Mouse (Mus musculus) CH12.LX (cell line): ENCODE measurements around the gene Chrna4. TPM values are rescaled to one million over a fixed set of nuclear protein-coding genes. Genes with fewer than 3 reads are reported as not detected.

Source experiments
- DNase-seq: peaks from one replicate; pipeline ENCODE4 v3.0.0-alpha.2; 2013; ENCODE audit errors: extremely low read depth
- H3K27ac ChIP-seq: 2 replicates; pipeline ENCODE4 v1.5.1; 2012; ENCODE audit warnings: low read depth, mild to moderate bottlenecking, control low read depth, moderate library complexity; ENCODE audit not compliant: insufficient read depth
- H3K27me3 ChIP-seq: replicated peaks from 2 replicates; pipeline ENCODE3; 2012; ENCODE audit warnings: inconsistent platforms
- H3K36me3 ChIP-seq, 2 experiments: replicated peaks in 1 of 2; 2 replicates each; pipeline versions ENCODE3 to v1.6.1; 2012; ENCODE audit warnings: inconsistent platforms in 1 of 2, low read length in 1 of 2, mild to moderate bottlenecking in 1 of 2, mixed read lengths in 1 of 2, moderate library complexity in 1 of 2; ENCODE audit not compliant: control insufficient read depth in 1 of 2, insufficient read depth in 1 of 2
- H3K4me1 ChIP-seq, 2 experiments: 2 replicates each; pipeline ENCODE4 v1.6.1; 2012; ENCODE audit warnings: inconsistent platforms in 1 of 2, moderate library complexity in 1 of 2; ENCODE audit not compliant: insufficient read depth in 2 of 2, control insufficient read depth in 1 of 2
- H3K4me2 ChIP-seq: 2 replicates; pipeline ENCODE4 v1.6.1; 2012; ENCODE audit warnings: low read depth, mild to moderate bottlenecking, control low read depth; ENCODE audit not compliant: poor library complexity, insufficient read depth, severe bottlenecking
- H3K4me3 ChIP-seq, 3 experiments: fragments of 150-350 bp in 1 of 3; sonication (generic) in 1 of 3; replicated peaks in 1 of 3; 2 replicates each; pipeline versions ENCODE3 to v1.5.1; 2011 to 2012; ENCODE audit warnings: low read depth in 2 of 3, low read length in 2 of 3, mild to moderate bottlenecking in 2 of 3, moderate library complexity in 2 of 3, control low read depth in 1 of 3, improper control_type of control experiment in 1 of 3, inconsistent platforms in 1 of 3, mixed read lengths in 1 of 3; ENCODE audit not compliant: poor library complexity in 1 of 3
- H3K79me2 ChIP-seq: replicated peaks from 2 replicates; pipeline ENCODE4 v1.6.1; 2012; ENCODE audit warnings: mild to moderate bottlenecking, moderate library complexity; ENCODE audit not compliant: control insufficient read depth, poor library complexity, insufficient read depth, severe bottlenecking; ENCODE audit errors: extremely low read depth
- H3K9ac ChIP-seq: 2 replicates; pipeline ENCODE4 v1.6.1; 2012; ENCODE audit warnings: low read depth, mild to moderate bottlenecking, control low read depth, moderate library complexity; ENCODE audit not compliant: insufficient read depth
- H3K9me3 ChIP-seq: replicated peaks from 2 replicates; pipeline ENCODE3; 2012; ENCODE audit warnings: low read length, inconsistent platforms, mixed read lengths
- BHLHE40 ChIP-seq: IDR thresholded peaks from 2 replicates; pipeline ENCODE4 v1.6.1; 2011; ENCODE audit warnings: mild to moderate bottlenecking, low read depth, low read length, improper control_type of control experiment
- CHD1 ChIP-seq: IDR thresholded peaks from 2 replicates; pipeline ENCODE4 v1.6.1; 2012; ENCODE audit warnings: low read depth, low read length, improper control_type of control experiment, inconsistent platforms
- CHD2 ChIP-seq: IDR thresholded peaks from 2 replicates; pipeline ENCODE4 v1.6.1; 2011; ENCODE audit warnings: low read length, improper control_type of control experiment
- ELF1 ChIP-seq: IDR thresholded peaks from 2 replicates; pipeline ENCODE4 v1.6.1; 2014; ENCODE audit warnings: low read depth, mild to moderate bottlenecking, inconsistent platforms, low read length, improper control_type of control experiment
- EP300 ChIP-seq: IDR thresholded peaks from 2 replicates; pipeline ENCODE4 v1.6.1; 2011; ENCODE audit warnings: low read length, improper control_type of control experiment
- GABPA ChIP-seq: IDR thresholded peaks from 2 replicates; pipeline ENCODE4 v1.6.1; 2012; ENCODE audit warnings: low read depth, low read length, improper control_type of control experiment, inconsistent platforms; ENCODE audit not compliant: insufficient replicate concordance
- HCFC1 ChIP-seq: IDR thresholded peaks from 2 replicates; pipeline ENCODE4 v1.6.1; 2012; ENCODE audit warnings: low read depth, mild to moderate bottlenecking, inconsistent platforms, low read length, improper control_type of control experiment
- IRF4 ChIP-seq: IDR thresholded peaks from 2 replicates; pipeline ENCODE4 v1.6.1; 2014; ENCODE audit warnings: low read depth, mild to moderate bottlenecking, inconsistent platforms, low read length, improper control_type of control experiment
- JUN ChIP-seq: IDR thresholded peaks from 2 replicates; pipeline ENCODE4 v1.6.1; 2011; ENCODE audit warnings: low read depth, mild to moderate bottlenecking, low read length, improper control_type of control experiment, moderate library complexity; ENCODE audit not compliant: insufficient read depth
- KAT2A ChIP-seq: IDR thresholded peaks from 2 replicates; pipeline ENCODE4 v1.6.1; 2012; ENCODE audit warnings: low read length, improper control_type of control experiment, inconsistent platforms; ENCODE audit not compliant: insufficient replicate concordance
- MAX ChIP-seq: IDR thresholded peaks from 2 replicates; pipeline ENCODE4 v1.6.1; 2011; ENCODE audit warnings: low read length, improper control_type of control experiment
- MAZ ChIP-seq: IDR thresholded peaks from 2 replicates; pipeline ENCODE4 v1.6.1; 2012; ENCODE audit warnings: low read depth, mild to moderate bottlenecking, inconsistent platforms, low read length, improper control_type of control experiment, moderate library complexity
- MEF2A ChIP-seq: IDR thresholded peaks from 2 replicates; pipeline ENCODE4 v1.6.1; 2014; ENCODE audit warnings: low read depth, mild to moderate bottlenecking, inconsistent platforms, low read length, improper control_type of control experiment, borderline replicate concordance
- MXI1 ChIP-seq: IDR thresholded peaks from 2 replicates; pipeline ENCODE4 v1.6.1; 2011; ENCODE audit warnings: mild to moderate bottlenecking, low read depth, low read length, improper control_type of control experiment
- MYC ChIP-seq: IDR thresholded peaks from 2 replicates; pipeline ENCODE4 v1.6.1; 2011; ENCODE audit warnings: low read depth, mild to moderate bottlenecking, improper control_type of control experiment, low read length
- NELFE ChIP-seq: IDR thresholded peaks from 2 replicates; pipeline ENCODE4 v1.6.1; 2011; ENCODE audit warnings: low read depth, low read length, improper control_type of control experiment
- NRF1 ChIP-seq: IDR thresholded peaks from 2 replicates; pipeline ENCODE4 v1.6.1; 2014; ENCODE audit warnings: low read depth, mild to moderate bottlenecking, inconsistent platforms, low read length, improper control_type of control experiment, moderate library complexity
- POLR2A ChIP-seq: IDR thresholded peaks from 2 replicates; pipeline ENCODE4 v1.6.1; 2011; ENCODE audit warnings: low read depth, mild to moderate bottlenecking, improper control_type of control experiment, low read length
- POLR2AphosphoS2 ChIP-seq: IDR thresholded peaks from 2 replicates; pipeline ENCODE4 v1.6.1; 2011; ENCODE audit warnings: low read depth, low read length, improper control_type of control experiment
- RAD21 ChIP-seq: IDR thresholded peaks from 2 replicates; pipeline ENCODE4 v1.6.1; 2011; ENCODE audit warnings: low read depth, mild to moderate bottlenecking, low read length, improper control_type of control experiment, moderate library complexity
- SIN3A ChIP-seq: IDR thresholded peaks from 2 replicates; pipeline ENCODE4 v1.6.1; 2012; ENCODE audit warnings: low read length, improper control_type of control experiment, inconsistent platforms
- TBP ChIP-seq: conservative IDR thresholded peaks from 2 replicates; pipeline ENCODE4 v1.6.1; 2011; ENCODE audit warnings: low read depth, low read length, improper control_type of control experiment
- USF2 ChIP-seq: conservative IDR thresholded peaks from 2 replicates; pipeline ENCODE4 v1.6.1; 2011; ENCODE audit warnings: low read depth, low read length, improper control_type of control experiment
- ZC3H11A ChIP-seq: IDR thresholded peaks from 2 replicates; pipeline ENCODE4 v1.6.1; 2012; ENCODE audit warnings: low read depth, mild to moderate bottlenecking, inconsistent platforms, low read length, improper control_type of control experiment
- ZMIZ1 ChIP-seq: IDR thresholded peaks from 2 replicates; pipeline ENCODE4 v1.6.1; 2012; ENCODE audit warnings: low read depth, mild to moderate bottlenecking, inconsistent platforms, low read length, improper control_type of control experiment
- ZNF384 ChIP-seq: IDR thresholded peaks from 2 replicates; pipeline ENCODE4 v1.6.1; 2012; ENCODE audit warnings: low read depth, low read length, improper control_type of control experiment, inconsistent platforms
- dilution Hi-C: fragments of 300-500 bp; cut with MboI; formaldehyde crosslinking; loops from 2 replicates; pipeline ENCODE4 v1.14.3; 2020; ENCODE audit warnings: low sequenced_read_pairs; ENCODE audit not compliant: extremely low pct_unique_long_range_greater_than_20kb, extremely low pct_ligation_motif_present
- in situ Hi-C: fragments of 300-500 bp; cut with MboI; formaldehyde crosslinking; loops from 3 replicates; pipeline ENCODE4 v1.14.3; 2019; ENCODE audit warnings: low sequenced_read_pairs, low pct_ligation_motif_present, low pct_unique_long_range_greater_than_20kb, mixed read lengths
- polyA plus RNA-seq: library from polyadenylated mRNA; unstranded; fragments of >175 nt; gene quantifications from 2 replicates; pipeline ENCODE4 v1.2.1, GENCODE M21; 2012; ENCODE audit warnings: low read depth; ENCODE audit not compliant: insufficient read length
- total RNA-seq, 2 experiments: library from RNA; depleted of rRNA; stranded (reverse); fragments of 300-350 nt in 1 of 2; fragments of >200 nt in 1 of 2; gene quantifications; 2 replicates each; pipeline ENCODE4 v1.2.3; 2012 to 2014

Gene Chrna4
- total and polyA plus RNA-seq, 3 experiments: not detected

- peak; percentile 31; the same call in 1 of the 2 replicates for TF ChIP-seq MYC
- no peak for TF ChIP-seq HCFC1
- TF ChIP-seq ZMIZ1: no peak
- TF ChIP-seq POLR2A: 0 out of 2 replicates have a peak, but pooled peaks have one; percentile 41
- peak; percentile 31; the same call in 1 of the 2 replicates for TF ChIP-seq MXI1
- TF ChIP-seq EP300: 0 out of 2 replicates have a peak, but pooled peaks have one; percentile 18
- no peak; the same call in 1 of the 2 replicates for TF ChIP-seq SIN3A
- no peak for TF ChIP-seq RAD21
- TF ChIP-seq MAZ: no peak
- TF ChIP-seq NRF1: 0 out of 2 replicates have a peak, but pooled peaks have one; percentile 11
- peak; percentile 44 for TF ChIP-seq ELF1
- peak; percentile 30 for TF ChIP-seq MAX
- TF ChIP-seq IRF4: 0 out of 2 replicates have a peak, but pooled peaks have one; percentile 17
- TF ChIP-seq MEF2A: no peak
- no peak for TF ChIP-seq USF2
- no peak for TF ChIP-seq TBP
- no peak for TF ChIP-seq ZNF384
- no peak for TF ChIP-seq JUN
- TF ChIP-seq BHLHE40: peak; percentile 34
- TF ChIP-seq ZC3H11A: no peak
- Histone ChIP-seq H3K79me2 (no peaks in the 10 kb centered on the region), H3K4me2 (peak overlapping the region; percentile 14), H3K9me3 (no peaks in the 10 kb centered on the region), H3K27me3 (peaks cover 5% of the 10 kb centered on the region), H3K9ac (no peak overlapping the region), H3K27ac (no peak overlapping the region), H3K36me3 (no peaks in the 10 kb centered on the region), H3K4me1 (peaks cover 48 to 51% of the 10 kb centered on the region in 2 experiments), H3K4me3 (peak overlapping the region in 2 of 3 experiments; percentile 53)
- dilution Hi-C loops (no loop called here), in situ Hi-C loops (no loop called here)
- peak; percentile 54 for DNase-seq
Measured at GRCm38 (mm10) chr2:181080886-181081285, 37.5 kb upstream of the Chrna4 start.

- DNase-seq: no peak
- H3K27me3 ChIP-seq: peaks cover 6% of the 10 kb centered on the region
- no peak overlapping the region for H3K9ac ChIP-seq
- no peak overlapping the region for H3K4me2 ChIP-seq
- in situ Hi-C loops: no loop called here
- no peak overlapping the region for H3K4me3 ChIP-seq
- no peak for TF ChIP-seq POLR2AphosphoS2
- no peak for TF ChIP-seq EP300
- TF ChIP-seq JUN: no peak
- no peak for TF ChIP-seq NRF1
- TF ChIP-seq TBP: no peak
- TF ChIP-seq GABPA: no peak
- no peak for TF ChIP-seq CHD2
- TF ChIP-seq BHLHE40: no peak
- TF ChIP-seq NELFE: no peak
- TF ChIP-seq USF2: no peak
- no peak for TF ChIP-seq CHD1
- TF ChIP-seq KAT2A: no peak
- no peak for TF ChIP-seq SIN3A
- TF ChIP-seq ZNF384: no peak
- TF ChIP-seq MXI1: no peak
- no peak for TF ChIP-seq ELF1
- TF ChIP-seq HCFC1: no peak
- H3K36me3 ChIP-seq: no peaks in the 10 kb centered on the region
- H3K4me1 ChIP-seq: peaks cover 42 to 46% of the 10 kb centered on the region in 2 experiments
- no peaks in the 10 kb centered on the region for H3K79me2 ChIP-seq
- no peaks in the 10 kb centered on the region for H3K9me3 ChIP-seq
- dilution Hi-C loops: no loop called here
- no peak overlapping the region for H3K27ac ChIP-seq
Measured at GRCm38 (mm10) chr2:181079518-181079917, 36.2 kb upstream of the Chrna4 start.
